Mouse (Mus musculus) left cerebral cortex, postnatal 14 days (tissue): ENCODE data around the gene Mcm5. TPM values are rescaled to one million over a fixed set of nuclear protein-coding genes. Genes with fewer than 3 reads are reported as not detected.

Experiments used
- DNase-seq, 2 experiments: peaks; one replicate each; pipeline ENCODE4 v3.0.0; 2021 to 2022; ENCODE audit warnings: low spot score in 2 of 2, mixed read lengths in 1 of 2
- intact Hi-C: fragments of 180-260 bp; cut with DNase I; formaldehyde crosslinking; loops from one replicate; pipeline ENCODE4 v1.15.1; 2025
- long read RNA-seq, 2 experiments: library from polyadenylated mRNA; stranded (forward); transcript quantifications; one replicate each; pipeline ENCODE4 v2.0.0; 2021
- total RNA-seq, 2 experiments: library from RNA; stranded (reverse); gene quantifications; 2 replicates each; pipeline ENCODE4 v1.2.3; 2021

Gene Mcm5
- 1 to 10 TPM; 6.9 to 8.0 TPM for total RNA-seq
- long read RNA-seq, experiment 1, transcript Mcm5-205 (16 exons, 2,653 nt), result major isoform, 5 of 15 reads
- long read RNA-seq, experiment 1, transcript Mcm5-201 (17 exons, 3,381 nt), result major isoform, 5 of 15 reads
- long read RNA-seq, experiment 1, transcript Mcm5-203 (17 exons, 2,604 nt), result major isoform, 5 of 15 reads
- long read RNA-seq, experiment 1, partial matches to known transcripts, result 0 of 15 reads
- long read RNA-seq, experiment 1, other reads (novel, unspliced or antisense), result 0 of 15 reads
- long read RNA-seq, experiment 2, partial matches to known transcripts, result 0 of 8 reads
- long read RNA-seq, experiment 2, other reads (novel, unspliced or antisense), result 2 of 8 reads

GRCm38 (mm10) chr8:75109236-75109967 lies at the start of gene Mcm5:
Gene Mcm5, plus strand, starts transcription at chr8:75109569.
- peak; percentile 100 for DNase-seq
- intact Hi-C loops, result loop anchor here (1.0 kb wide), 1 partner anchor 38 kb away; no protein-coding TSS in a partner anchor

GRCm38 (mm10) chr8:75060022-75060421 lies 49.3 kb upstream of the Mcm5 start:
- intact Hi-C loops, result no loop called here
- no peak for DNase-seq

GRCm38 (mm10) chr8:75060815-75061214 lies 48.6 kb upstream of the Mcm5 start:
- intact Hi-C loops, result no loop called here
- DNase-seq, result no peak

GRCm38 (mm10) chr8:75063290-75063689 lies 46.1 kb upstream of the Mcm5 start:
- intact Hi-C loops, result no loop called here
- no peak for DNase-seq

GRCm38 (mm10) chr8:75064790-75065189 lies 44.6 kb upstream of the Mcm5 start:
- peak in 1 of 2 experiments; percentile 24 for DNase-seq
- intact Hi-C loops, result no loop called here

GRCm38 (mm10) chr8:75067287-75067686 lies 42.1 kb upstream of the Mcm5 start:
- intact Hi-C loops, result no loop called here
- DNase-seq, result no peak

GRCm38 (mm10) chr8:75070297-75070696 lies 39.1 kb upstream of the Mcm5 start:
- no peak for DNase-seq
- intact Hi-C loops, result loop anchor here (2.0 kb wide), 1 partner anchor 149 kb away; no protein-coding TSS in a partner anchor

GRCm38 (mm10) chr8:75071627-75072346 lies 37.6 kb upstream of the Mcm5 start:
- intact Hi-C loops, result loop anchor here (1.0 to 2.0 kb wide), 2 partner anchors 38 to 147 kb away; partner anchors contain the start of gene Mcm5
- peak; percentile 89 for DNase-seq

- intact Hi-C loops, result no loop called here
- no peak for DNase-seq
These were observed 34.5 kb upstream of the Mcm5 start for GRCm38 (mm10) chr8:75074876-75075275.

GRCm38 (mm10) chr8:75078215-75078614 lies 31.2 kb upstream of the Mcm5 start:
- intact Hi-C loops, result no loop called here
- DNase-seq, result no peak

- DNase-seq, result no peak
- intact Hi-C loops, result no loop called here
These were observed 30.5 kb upstream of the Mcm5 start for GRCm38 (mm10) chr8:75078851-75079250.

GRCm38 (mm10) chr8:75081364-75082040 lies 27.9 kb upstream of the Mcm5 start:
- intact Hi-C loops, result no loop called here
- no peak for DNase-seq

- intact Hi-C loops, result no loop called here
- no peak for DNase-seq
These were observed 27.1 kb upstream of the Mcm5 start for GRCm38 (mm10) chr8:75082181-75082805.

- intact Hi-C loops, result no loop called here
- peak; percentile 82 to 95 for DNase-seq
These were observed 25.5 kb upstream of the Mcm5 start for GRCm38 (mm10) chr8:75083846-75084245.

GRCm38 (mm10) chr8:75084382-75085064 lies 24.8 kb upstream of the Mcm5 start:
- no peak for DNase-seq
- intact Hi-C loops, result no loop called here

- DNase-seq, result no peak
- intact Hi-C loops, result no loop called here
These were observed 23.4 kb upstream of the Mcm5 start for GRCm38 (mm10) chr8:75086002-75086401.

GRCm38 (mm10) chr8:75087127-75087526 lies 22.2 kb upstream of the Mcm5 start:
- DNase-seq, result no peak
- intact Hi-C loops, result no loop called here
